Mouse (Mus musculus): ENCODE results near the gene Elp4. TPM values are rescaled to one million over a fixed set of nuclear protein-coding genes. Genes with fewer than 3 reads are reported as not detected.

The Elp4 gene
- polyA plus RNA-seq, 1 experiment from 2014 or later, result 20.8 TPM

DNA sequence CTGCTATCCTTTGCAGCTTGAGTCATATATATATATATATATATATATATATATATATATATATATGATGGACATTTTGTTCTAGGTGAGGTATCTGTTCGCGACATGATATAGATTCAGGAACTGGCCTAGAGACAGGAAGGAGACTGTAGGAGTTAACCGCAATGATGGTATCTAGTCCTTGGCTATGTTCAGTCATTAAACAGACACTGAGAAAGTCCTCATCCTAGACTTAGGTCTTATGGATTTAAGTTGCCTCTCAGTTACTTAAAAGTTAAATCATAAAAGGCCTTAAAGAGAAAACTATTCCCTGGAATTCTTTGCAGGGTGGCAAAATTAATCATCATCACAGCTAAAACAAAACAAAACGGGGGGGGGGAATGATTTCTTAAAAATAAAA, 226.1 kb downstream of the Elp4 start:
- Histone ChIP-seq H3K4me2 (ENCODE audit: low read depth, low read length) (no peak overlapping the region), H3K27ac (ENCODE audit: low read length) (no peak overlapping the region), H3K36me3 (ENCODE audit: control insufficient read depth, insufficient read depth) (no peaks in the 10 kb centered on the region), H3K9ac (ENCODE audit: low read length) (no peak overlapping the region), H3K27me3 (ENCODE audit: control insufficient read depth, insufficient read depth, low read length) (peaks cover 93% of the 10 kb centered on the region), H3K9me3 (replicated peaks; ENCODE audit: control insufficient read depth, low read length) (no peaks in the 10 kb centered on the region), H3K4me1 (ENCODE audit: control insufficient read depth, insufficient read depth, low read length) (peaks cover 26% of the 10 kb centered on the region), H3K4me3 (ENCODE audit: low read length) (no peak overlapping the region)
- ATAC-seq (replicated peaks; ENCODE audit: extremely low read depth, insufficient read depth, low FRiP score), result no peak
- 5% methylated on average over 4 of the region's 4 CpGs for WGBS

- H3K27ac ChIP-seq (ENCODE audit: low read length), result no peak overlapping the region
- 2% methylated on average over 11 of the region's 11 CpGs for WGBS
- no peak overlapping the region for H3K4me3 ChIP-seq (ENCODE audit: low read length)
- no peak for ATAC-seq (replicated peaks; ENCODE audit: extremely low read depth, insufficient read depth, low FRiP score)
- no peaks in the 10 kb centered on the region for H3K36me3 ChIP-seq (ENCODE audit: control insufficient read depth, insufficient read depth)
- no peak overlapping the region for H3K4me2 ChIP-seq (ENCODE audit: low read depth, low read length)
- H3K9ac ChIP-seq (ENCODE audit: low read length), result no peak overlapping the region
- no peaks in the 10 kb centered on the region for H3K9me3 ChIP-seq (replicated peaks; ENCODE audit: control insufficient read depth, low read length)
- peaks cover 26% of the 10 kb centered on the region for H3K4me1 ChIP-seq (ENCODE audit: control insufficient read depth, insufficient read depth, low read length)
- H3K27me3 ChIP-seq (ENCODE audit: control insufficient read depth, insufficient read depth, low read length), result peaks cover 93% of the 10 kb centered on the region
Observed at GRCm38 (mm10) chr2:105677434-105678105, 226.8 kb downstream of the Elp4 start.

- Histone ChIP-seq H3K4me2 (ENCODE audit: low read depth, low read length) (no peak overlapping the region), H3K9me3 (replicated peaks; ENCODE audit: control insufficient read depth, low read length) (no peaks in the 10 kb centered on the region), H3K4me1 (ENCODE audit: control insufficient read depth, insufficient read depth, low read length) (peaks cover 26% of the 10 kb centered on the region), H3K9ac (ENCODE audit: low read length) (no peak overlapping the region), H3K4me3 (ENCODE audit: low read length) (peak overlapping the region; percentile 47), H3K27ac (ENCODE audit: low read length) (no peak overlapping the region), H3K36me3 (ENCODE audit: control insufficient read depth, insufficient read depth) (no peaks in the 10 kb centered on the region), H3K27me3 (ENCODE audit: control insufficient read depth, insufficient read depth, low read length) (peaks cover 95% of the 10 kb centered on the region)
- 1% methylated on average over 11 of the region's 11 CpGs for WGBS
- no peak for ATAC-seq (replicated peaks; ENCODE audit: extremely low read depth, insufficient read depth, low FRiP score)
Observed at GRCm38 (mm10) chr2:105676909-105677433, 227.4 kb downstream of the Elp4 start.

GRCm38 (mm10) chr2:105676080-105676908, 228.1 kb downstream of the Elp4 start:
- ATAC-seq (replicated peaks; ENCODE audit: extremely low read depth, insufficient read depth, low FRiP score), result peak; percentile 19; the same call in 1 of the 2 replicates
- Histone ChIP-seq H3K4me2 (ENCODE audit: low read depth, low read length) (peak overlapping the region; percentile 70), H3K4me1 (ENCODE audit: control insufficient read depth, insufficient read depth, low read length) (peaks cover 26% of the 10 kb centered on the region), H3K9ac (ENCODE audit: low read length) (no peak overlapping the region), H3K4me3 (ENCODE audit: low read length) (peak overlapping the region; percentile 47), H3K36me3 (ENCODE audit: control insufficient read depth, insufficient read depth) (no peaks in the 10 kb centered on the region), H3K9me3 (replicated peaks; ENCODE audit: control insufficient read depth, low read length) (no peaks in the 10 kb centered on the region), H3K27me3 (ENCODE audit: control insufficient read depth, insufficient read depth, low read length) (peaks cover 94% of the 10 kb centered on the region), H3K27ac (ENCODE audit: low read length) (no peak overlapping the region)
- WGBS, result under 1% methylated on average over 77 of the region's 77 CpGs

DNA sequence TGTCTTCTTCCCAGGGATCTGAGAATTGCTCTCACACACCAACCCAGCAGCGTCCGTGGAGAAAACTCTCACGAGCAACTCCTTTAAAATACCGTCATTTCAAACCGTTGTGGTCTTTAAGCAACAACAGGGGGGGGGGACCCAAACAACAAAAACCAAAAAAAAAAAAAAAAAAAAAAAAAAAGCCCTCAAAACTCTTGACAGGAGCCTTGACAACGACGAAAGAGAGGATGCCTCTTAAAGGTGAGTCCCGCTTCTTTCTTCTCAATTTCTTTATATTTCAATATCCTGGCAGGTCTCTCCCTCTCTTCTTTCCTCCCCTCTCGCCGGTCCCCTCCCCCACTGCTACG, 228.7 kb downstream of the Elp4 start:
- H3K4me2 ChIP-seq (ENCODE audit: low read depth, low read length), result peak overlapping the region; percentile 70
- no peak overlapping the region for H3K9ac ChIP-seq (ENCODE audit: low read length)
- peaks cover 26% of the 10 kb centered on the region for H3K4me1 ChIP-seq (ENCODE audit: control insufficient read depth, insufficient read depth, low read length)
- 2% methylated on average over 11 of the region's 11 CpGs for WGBS
- H3K4me3 ChIP-seq (ENCODE audit: low read length), result peak overlapping the region; percentile 47
- H3K9me3 ChIP-seq (replicated peaks; ENCODE audit: control insufficient read depth, low read length), result no peaks in the 10 kb centered on the region
- peaks cover 94% of the 10 kb centered on the region for H3K27me3 ChIP-seq (ENCODE audit: control insufficient read depth, insufficient read depth, low read length)
- ATAC-seq (replicated peaks; ENCODE audit: extremely low read depth, insufficient read depth, low FRiP score), result no peak
- H3K27ac ChIP-seq (ENCODE audit: low read length), result no peak overlapping the region
- no peaks in the 10 kb centered on the region for H3K36me3 ChIP-seq (ENCODE audit: control insufficient read depth, insufficient read depth)

- Histone ChIP-seq H3K4me2 (ENCODE audit: low read depth, low read length) (peak overlapping the region; percentile 70), H3K36me3 (ENCODE audit: control insufficient read depth, insufficient read depth) (no peaks in the 10 kb centered on the region), H3K9ac (ENCODE audit: low read length) (0 out of 2 replicates have a peak overlapping the region, but pooled peaks have one; percentile 2), H3K4me1 (ENCODE audit: control insufficient read depth, insufficient read depth, low read length) (peaks cover 26% of the 10 kb centered on the region), H3K4me3 (ENCODE audit: low read length) (peak overlapping the region; percentile 47), H3K9me3 (replicated peaks; ENCODE audit: control insufficient read depth, low read length) (no peaks in the 10 kb centered on the region), H3K27me3 (ENCODE audit: control insufficient read depth, insufficient read depth, low read length) (peaks cover 94% of the 10 kb centered on the region), H3K27ac (ENCODE audit: low read length) (no peak overlapping the region)
- WGBS, result 2% methylated on average over 49 of the region's 49 CpGs
- peak; percentile 46 for ATAC-seq (replicated peaks; ENCODE audit: extremely low read depth, insufficient read depth, low FRiP score)
Observed at GRCm38 (mm10) chr2:105674875-105675729, 229.3 kb downstream of the Elp4 start.

- no peaks in the 10 kb centered on the region for H3K36me3 ChIP-seq (ENCODE audit: control insufficient read depth, insufficient read depth)
- no peaks in the 10 kb centered on the region for H3K9me3 ChIP-seq (replicated peaks; ENCODE audit: control insufficient read depth, low read length)
- H3K27me3 ChIP-seq (ENCODE audit: control insufficient read depth, insufficient read depth, low read length), result peaks cover 93% of the 10 kb centered on the region
- H3K4me3 ChIP-seq (ENCODE audit: low read length), result peak overlapping the region; percentile 47
- no peak for ATAC-seq (replicated peaks; ENCODE audit: extremely low read depth, insufficient read depth, low FRiP score)
- peaks cover 30% of the 10 kb centered on the region for H3K4me1 ChIP-seq (ENCODE audit: control insufficient read depth, insufficient read depth, low read length)
- peak overlapping the region; percentile 70 for H3K4me2 ChIP-seq (ENCODE audit: low read depth, low read length)
- no peak overlapping the region for H3K27ac ChIP-seq (ENCODE audit: low read length)
- WGBS, result 3% methylated on average over 36 of the region's 36 CpGs
- no peak overlapping the region for H3K9ac ChIP-seq (ENCODE audit: low read length)
Observed at GRCm38 (mm10) chr2:105674061-105674874, 230.1 kb downstream of the Elp4 start.

- H3K4me1 ChIP-seq (ENCODE audit: control insufficient read depth, insufficient read depth, low read length), result peaks cover 31% of the 10 kb centered on the region
- H3K9me3 ChIP-seq (replicated peaks; ENCODE audit: control insufficient read depth, low read length), result no peaks in the 10 kb centered on the region
- H3K9ac ChIP-seq (ENCODE audit: low read length), result no peak overlapping the region
- peak overlapping the region; percentile 70 for H3K4me2 ChIP-seq (ENCODE audit: low read depth, low read length)
- no peak overlapping the region for H3K27ac ChIP-seq (ENCODE audit: low read length)
- no peaks in the 10 kb centered on the region for H3K36me3 ChIP-seq (ENCODE audit: control insufficient read depth, insufficient read depth)
- 4% methylated on average over 10 of the region's 10 CpGs for WGBS
- H3K4me3 ChIP-seq (ENCODE audit: low read length), result peak overlapping the region; percentile 32
- H3K27me3 ChIP-seq (ENCODE audit: control insufficient read depth, insufficient read depth, low read length), result peaks cover 93% of the 10 kb centered on the region
- ATAC-seq (replicated peaks; ENCODE audit: extremely low read depth, insufficient read depth, low FRiP score), result no peak
Observed at GRCm38 (mm10) chr2:105673631-105674060, 230.7 kb downstream of the Elp4 start.

All from heart, embryonic 16.5 days (tissue).